9 mouse cellular contexts compared by ENCODE assay signal in genomic region chr1:186264639-186265038, GRCm38 (mm10).
DNase-seq lines count a peak whose midpoint lies in the region; ATAC-seq lines count a peak whose summit lies in the region.
"Had no signal": no experiment of that assay in that cellular context is flagged by ENCODE, and none has a peak within 500 bp of the region (broad histone marks: within the 10 kb centered on the region; RNA-seq: fewer than 3 reads in every experiment).

No protein-coding gene starts in this region.

- H3K9ac ChIP-seq in midbrain, embryonic 14.5 days (replicated peaks; ENCODE audit: low read length): no peak overlapping the region
- H3K9ac ChIP-seq in midbrain, embryonic 13.5 days (replicated peaks): no peak overlapping the region
- H3K9ac ChIP-seq in neural tube, embryonic 15.5 days (replicated peaks): no peak overlapping the region

- peak overlapping the region; percentile 2; the same call in 1 of the 2 replicates for H3K27ac ChIP-seq in midbrain, embryonic 14.5 days (replicated peaks; ENCODE audit: low read depth, low read length)
- no peak overlapping the region for H3K27ac ChIP-seq in midbrain, embryonic 13.5 days
- peak overlapping the region; percentile 28; the same call in 1 of the 2 replicates for H3K27ac ChIP-seq in neural tube, embryonic 15.5 days (replicated peaks)

- no peak for ATAC-seq in midbrain, embryonic 14.5 days (ENCODE audit: low FRiP score, low TSS enrichment)
- no peak for ATAC-seq in midbrain, embryonic 13.5 days
- no peak for ATAC-seq in neural tube, embryonic 15.5 days (ENCODE audit: low FRiP score)
- ATAC-seq: midbrain, embryonic 16.5 days had no signal

- H3K9me3 ChIP-seq in midbrain, embryonic 14.5 days (ENCODE audit: control insufficient read depth, low read length): no peaks in the 10 kb centered on the region
- peaks cover 4% of the 10 kb centered on the region; the same call in 1 of the 2 replicates for H3K9me3 ChIP-seq in midbrain, embryonic 13.5 days
- H3K9me3 ChIP-seq in neural tube, embryonic 15.5 days (replicated peaks): no peaks in the 10 kb centered on the region; the same call in 1 of the 2 replicates

- H3K4me2 ChIP-seq in midbrain, embryonic 14.5 days (ENCODE audit: low read length): no peak overlapping the region
- H3K4me2 ChIP-seq in midbrain, embryonic 13.5 days (replicated peaks): no peak overlapping the region
- no peak overlapping the region for H3K4me2 ChIP-seq in neural tube, embryonic 15.5 days

- H3K4me1 ChIP-seq in midbrain, embryonic 14.5 days (ENCODE audit: control insufficient read depth, insufficient read depth, low read length): peaks cover 9% of the 10 kb centered on the region; the same call in 1 of the 2 replicates
- H3K4me1 ChIP-seq in midbrain, embryonic 13.5 days (replicated peaks): peaks cover 14% of the 10 kb centered on the region
- H3K4me1 ChIP-seq in neural tube, embryonic 15.5 days: peaks cover 19% of the 10 kb centered on the region

- no peaks in the 10 kb centered on the region for H3K36me3 ChIP-seq in midbrain, embryonic 14.5 days (ENCODE audit: control insufficient read depth, insufficient read depth, low read length)
- no peaks in the 10 kb centered on the region for H3K36me3 ChIP-seq in midbrain, embryonic 13.5 days
- H3K36me3 ChIP-seq in neural tube, embryonic 15.5 days: no peaks in the 10 kb centered on the region

- intact Hi-C loops in heart, postnatal 14 days (cut with DNase I): loop anchor here (5.0 kb wide), 2 partner anchors 82 to 143 kb away; no protein-coding TSS in a partner anchor

- peak; percentile 27 for DNase-seq in adrenal gland, postnatal 14 days
- no peak for DNase-seq in adrenal gland, adult 8-10 months
- DNase-seq in midbrain, embryonic 14.5 days: peak; percentile 64
- DNase-seq in heart, postnatal 14 days: peak; percentile 38 to 60
- no peak for DNase-seq in spleen, postnatal 14 days (ENCODE audit: low spot score in 2 of 2)
- no peak for DNase-seq in layer of hippocampus, adult 9-11 months

- WGBS in midbrain, embryonic 14.5 days: 47% methylated on average over 3 of the region's 3 CpGs
- WGBS in midbrain, embryonic 13.5 days: 59% methylated on average over 3 of the region's 3 CpGs
- WGBS in neural tube, embryonic 15.5 days: 38% methylated on average over 3 of the region's 3 CpGs

- H3K27me3 ChIP-seq in midbrain, embryonic 14.5 days (ENCODE audit: control insufficient read depth, insufficient read depth, low read length): no peaks in the 10 kb centered on the region
- no peaks in the 10 kb centered on the region for H3K27me3 ChIP-seq in midbrain, embryonic 13.5 days
- H3K27me3 ChIP-seq in neural tube, embryonic 15.5 days (replicated peaks): no peaks in the 10 kb centered on the region

- H3K4me3 ChIP-seq in midbrain, embryonic 14.5 days (replicated peaks; ENCODE audit: low read depth, low read length): no peak overlapping the region
- H3K4me3 ChIP-seq in midbrain, embryonic 13.5 days (replicated peaks): no peak overlapping the region
- no peak overlapping the region for H3K4me3 ChIP-seq in neural tube, embryonic 15.5 days (replicated peaks)

Comparison
In these comparisons a context has a peak if more than half of its experiments do, and no peak if none do; other contexts are left out.
1. DNase-seq: peak in adrenal gland, postnatal 14 days (single experiment), midbrain, embryonic 14.5 days (single experiment) and heart, postnatal 14 days (2 of 2); none in adrenal gland, adult 8-10 months (single experiment), spleen, postnatal 14 days (0 of 2) and layer of hippocampus, adult 9-11 months (single experiment).